Mouse (Mus musculus) CH12.LX (cell line): ENCODE data around the gene Txlng. TPM values are rescaled to one million over a fixed set of nuclear protein-coding genes. Genes with fewer than 3 reads are reported as not detected.
A peak's percentile ranks its signal among the peaks of the same experiment; 100 is the strongest.

Experiments
- DNase-seq: peaks from one replicate; pipeline ENCODE4 v3.0.0-alpha.2; 2013; ENCODE audit errors: extremely low read depth
- H3K27ac ChIP-seq: 2 replicates; pipeline ENCODE4 v1.5.1; 2012; ENCODE audit warnings: low read depth, mild to moderate bottlenecking, control low read depth, moderate library complexity; ENCODE audit not compliant: insufficient read depth
- H3K27me3 ChIP-seq: replicated peaks from 2 replicates; pipeline ENCODE3; 2012; ENCODE audit warnings: inconsistent platforms
- H3K36me3 ChIP-seq, 2 experiments: replicated peaks in 1 of 2; 2 replicates each; pipeline versions ENCODE3 to v1.6.1; 2012; ENCODE audit warnings: inconsistent platforms in 1 of 2, low read length in 1 of 2, mild to moderate bottlenecking in 1 of 2, mixed read lengths in 1 of 2, moderate library complexity in 1 of 2; ENCODE audit not compliant: control insufficient read depth in 1 of 2, insufficient read depth in 1 of 2
- H3K4me1 ChIP-seq, 2 experiments: 2 replicates each; pipeline ENCODE4 v1.6.1; 2012; ENCODE audit warnings: inconsistent platforms in 1 of 2, moderate library complexity in 1 of 2; ENCODE audit not compliant: insufficient read depth in 2 of 2, control insufficient read depth in 1 of 2
- H3K4me2 ChIP-seq: 2 replicates; pipeline ENCODE4 v1.6.1; 2012; ENCODE audit warnings: low read depth, mild to moderate bottlenecking, control low read depth; ENCODE audit not compliant: poor library complexity, insufficient read depth, severe bottlenecking
- H3K4me3 ChIP-seq, 3 experiments: fragments of 150-350 bp in 1 of 3; sonication (generic) in 1 of 3; replicated peaks in 1 of 3; 2 replicates each; pipeline versions ENCODE3 to v1.5.1; 2011 to 2012; ENCODE audit warnings: low read depth in 2 of 3, low read length in 2 of 3, mild to moderate bottlenecking in 2 of 3, moderate library complexity in 2 of 3, control low read depth in 1 of 3, improper control_type of control experiment in 1 of 3, inconsistent platforms in 1 of 3, mixed read lengths in 1 of 3; ENCODE audit not compliant: poor library complexity in 1 of 3
- H3K79me2 ChIP-seq: replicated peaks from 2 replicates; pipeline ENCODE4 v1.6.1; 2012; ENCODE audit warnings: mild to moderate bottlenecking, moderate library complexity; ENCODE audit not compliant: control insufficient read depth, poor library complexity, insufficient read depth, severe bottlenecking; ENCODE audit errors: extremely low read depth
- H3K9ac ChIP-seq: 2 replicates; pipeline ENCODE4 v1.6.1; 2012; ENCODE audit warnings: low read depth, mild to moderate bottlenecking, control low read depth, moderate library complexity; ENCODE audit not compliant: insufficient read depth
- H3K9me3 ChIP-seq: replicated peaks from 2 replicates; pipeline ENCODE3; 2012; ENCODE audit warnings: low read length, inconsistent platforms, mixed read lengths
- CHD1 ChIP-seq: IDR thresholded peaks from 2 replicates; pipeline ENCODE4 v1.6.1; 2012; ENCODE audit warnings: low read depth, low read length, improper control_type of control experiment, inconsistent platforms
- CHD2 ChIP-seq: IDR thresholded peaks from 2 replicates; pipeline ENCODE4 v1.6.1; 2011; ENCODE audit warnings: low read length, improper control_type of control experiment
- E2F4 ChIP-seq: IDR thresholded peaks from 2 replicates; pipeline ENCODE4 v1.6.1; 2011; ENCODE audit warnings: low read depth, low read length, improper control_type of control experiment; ENCODE audit not compliant: insufficient replicate concordance
- ELF1 ChIP-seq: IDR thresholded peaks from 2 replicates; pipeline ENCODE4 v1.6.1; 2014; ENCODE audit warnings: low read depth, mild to moderate bottlenecking, inconsistent platforms, low read length, improper control_type of control experiment
- ETS1 ChIP-seq: conservative IDR thresholded peaks from 2 replicates; pipeline ENCODE4 v1.6.1; 2012; ENCODE audit warnings: low read depth, mild to moderate bottlenecking, inconsistent platforms, low read length, improper control_type of control experiment, moderate library complexity
- GABPA ChIP-seq: IDR thresholded peaks from 2 replicates; pipeline ENCODE4 v1.6.1; 2012; ENCODE audit warnings: low read depth, low read length, improper control_type of control experiment, inconsistent platforms; ENCODE audit not compliant: insufficient replicate concordance
- HCFC1 ChIP-seq: IDR thresholded peaks from 2 replicates; pipeline ENCODE4 v1.6.1; 2012; ENCODE audit warnings: low read depth, mild to moderate bottlenecking, inconsistent platforms, low read length, improper control_type of control experiment
- MAFK ChIP-seq: IDR thresholded peaks from 2 replicates; pipeline ENCODE4 v1.6.1; 2011; ENCODE audit warnings: low read length, improper control_type of control experiment; ENCODE audit not compliant: insufficient replicate concordance
- MAX ChIP-seq: IDR thresholded peaks from 2 replicates; pipeline ENCODE4 v1.6.1; 2011; ENCODE audit warnings: low read length, improper control_type of control experiment
- MEF2A ChIP-seq: IDR thresholded peaks from 2 replicates; pipeline ENCODE4 v1.6.1; 2014; ENCODE audit warnings: low read depth, mild to moderate bottlenecking, inconsistent platforms, low read length, improper control_type of control experiment, borderline replicate concordance
- MXI1 ChIP-seq: IDR thresholded peaks from 2 replicates; pipeline ENCODE4 v1.6.1; 2011; ENCODE audit warnings: mild to moderate bottlenecking, low read depth, low read length, improper control_type of control experiment
- MYC ChIP-seq: IDR thresholded peaks from 2 replicates; pipeline ENCODE4 v1.6.1; 2011; ENCODE audit warnings: low read depth, mild to moderate bottlenecking, improper control_type of control experiment, low read length
- NRF1 ChIP-seq: IDR thresholded peaks from 2 replicates; pipeline ENCODE4 v1.6.1; 2014; ENCODE audit warnings: low read depth, mild to moderate bottlenecking, inconsistent platforms, low read length, improper control_type of control experiment, moderate library complexity
- PAX5 ChIP-seq: IDR thresholded peaks from 2 replicates; pipeline ENCODE4 v1.6.1; 2012; ENCODE audit warnings: low read length, inconsistent platforms, mixed read lengths
- POLR2AphosphoS2 ChIP-seq: IDR thresholded peaks from 2 replicates; pipeline ENCODE4 v1.6.1; 2011; ENCODE audit warnings: low read depth, low read length, improper control_type of control experiment
- SMC3 ChIP-seq: IDR thresholded peaks from 2 replicates; pipeline ENCODE4 v1.6.1; 2011; ENCODE audit warnings: low read depth, low read length, improper control_type of control experiment
- TBP ChIP-seq: conservative IDR thresholded peaks from 2 replicates; pipeline ENCODE4 v1.6.1; 2011; ENCODE audit warnings: low read depth, low read length, improper control_type of control experiment
- TCF12 ChIP-seq: IDR thresholded peaks from 2 replicates; pipeline ENCODE4 v1.6.1; 2014; ENCODE audit warnings: low read depth, mild to moderate bottlenecking, inconsistent platforms, low read length, improper control_type of control experiment
- UBTF ChIP-seq: IDR thresholded peaks from 2 replicates; pipeline ENCODE4 v1.6.1; 2012; ENCODE audit warnings: low read depth, mild to moderate bottlenecking, inconsistent platforms, low read length, improper control_type of control experiment, moderate library complexity
- ZMIZ1 ChIP-seq: IDR thresholded peaks from 2 replicates; pipeline ENCODE4 v1.6.1; 2012; ENCODE audit warnings: low read depth, mild to moderate bottlenecking, inconsistent platforms, low read length, improper control_type of control experiment
- ZNF384 ChIP-seq: IDR thresholded peaks from 2 replicates; pipeline ENCODE4 v1.6.1; 2012; ENCODE audit warnings: low read depth, low read length, improper control_type of control experiment, inconsistent platforms
- dilution Hi-C: fragments of 300-500 bp; cut with MboI; formaldehyde crosslinking; loops from 2 replicates; pipeline ENCODE4 v1.14.3; 2020; ENCODE audit warnings: low sequenced_read_pairs; ENCODE audit not compliant: extremely low pct_unique_long_range_greater_than_20kb, extremely low pct_ligation_motif_present
- in situ Hi-C: fragments of 300-500 bp; cut with MboI; formaldehyde crosslinking; loops from 3 replicates; pipeline ENCODE4 v1.14.3; 2019; ENCODE audit warnings: low sequenced_read_pairs, low pct_ligation_motif_present, low pct_unique_long_range_greater_than_20kb, mixed read lengths
- polyA plus RNA-seq: library from polyadenylated mRNA; unstranded; fragments of >175 nt; gene quantifications from 2 replicates; pipeline ENCODE4 v1.2.1, GENCODE M21; 2012; ENCODE audit warnings: low read depth; ENCODE audit not compliant: insufficient read length
- total RNA-seq, 2 experiments: library from RNA; depleted of rRNA; stranded (reverse); fragments of 300-350 nt in 1 of 2; fragments of >200 nt in 1 of 2; gene quantifications; 2 replicates each; pipeline ENCODE4 v1.2.3; 2012 to 2014

The Txlng gene
- total and polyA plus RNA-seq, 3 experiments = 12.7 to 29.2 (median 22.1) TPM

DNA sequence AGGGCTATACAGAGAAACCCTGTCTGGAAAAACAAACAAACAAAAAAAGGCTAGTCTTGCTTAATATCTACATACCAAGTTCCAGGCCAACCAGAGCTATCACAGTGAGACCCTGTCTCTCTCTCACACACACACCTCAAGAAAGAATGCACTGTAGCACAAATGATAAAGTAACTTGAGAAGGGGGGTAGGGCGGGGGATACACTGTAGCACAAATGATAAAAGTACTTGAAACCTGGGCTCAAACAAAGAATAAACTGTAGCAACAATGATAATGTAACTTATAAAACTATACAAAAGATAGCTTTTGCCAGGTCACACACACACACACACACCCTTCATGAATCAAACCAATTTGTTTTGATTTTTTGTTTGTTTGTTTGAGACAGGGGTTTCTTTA is 2.3 kb upstream of the Txlng start:
- Histone ChIP-seq H3K4me3 (no peak overlapping the region), H3K27ac (no peak overlapping the region)
- no peak for TF ChIP-seq SMC3
- TF ChIP-seq UBTF = no peak
- TF ChIP-seq E2F4 = no peak
- TF ChIP-seq ZMIZ1 = no peak
- no peak for TF ChIP-seq MAX
- TF ChIP-seq ELF1 = no peak
- no peak for TF ChIP-seq GABPA
- TF ChIP-seq MYC = no peak
- TF ChIP-seq PAX5 = no peak
- TF ChIP-seq HCFC1 = no peak
- no peak for TF ChIP-seq CHD2
- no peak for TF ChIP-seq MXI1
- TF ChIP-seq NRF1 = no peak
- TF ChIP-seq TCF12 = no peak
- no peak for TF ChIP-seq POLR2AphosphoS2
- TF ChIP-seq ETS1 = no peak
- no peak for TF ChIP-seq ZNF384
- TF ChIP-seq CHD1 = no peak
- no peak for TF ChIP-seq MEF2A
- no peak for TF ChIP-seq TBP
- TF ChIP-seq, all 38 proteins: peak for 0
- in situ Hi-C loops = loop anchor here (25.0 kb wide), 1 partner anchor 94 kb away; no protein-coding TSS in a partner anchor
- no peaks in the 10 kb centered on the region for H3K9me3 ChIP-seq
- H3K4me1 ChIP-seq = no peaks in the 10 kb centered on the region; a peak in 1 of 4 replicates
- DNase-seq = no peak
- no peaks in the 10 kb centered on the region for H3K36me3 ChIP-seq
- H3K27me3 ChIP-seq = no peaks in the 10 kb centered on the region
- H3K4me2 ChIP-seq = no peak overlapping the region
- no peak overlapping the region for H3K9ac ChIP-seq
- dilution Hi-C loops = no loop called here
- peaks cover 20% of the 10 kb centered on the region for H3K79me2 ChIP-seq

DNA sequence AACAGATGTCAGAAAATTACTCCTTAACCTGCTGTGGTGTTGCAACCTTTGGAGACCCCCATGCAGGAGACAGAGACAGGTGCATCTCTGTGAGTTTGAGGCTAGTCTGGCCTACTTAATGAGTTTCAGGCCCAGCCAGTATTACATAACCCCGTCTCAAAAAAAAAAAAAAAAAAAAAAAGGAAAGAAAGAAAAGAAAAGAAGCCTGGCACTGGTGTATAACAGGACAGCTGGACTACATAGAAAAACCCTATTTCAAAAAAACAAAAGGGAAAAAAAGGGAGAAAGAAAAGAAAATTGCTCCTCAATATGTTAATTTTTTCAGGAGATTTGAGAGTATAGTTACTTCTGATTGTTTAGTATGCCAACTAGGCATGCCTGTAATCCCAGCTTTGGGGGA is 1.8 kb upstream of the Txlng start:
- no peak overlapping the region for H3K4me2 ChIP-seq
- H3K27me3 ChIP-seq = no peaks in the 10 kb centered on the region
- no peaks in the 10 kb centered on the region for H3K9me3 ChIP-seq
- no peak for DNase-seq
- peaks cover 0 to under 1% of the 10 kb centered on the region in 2 experiments for H3K36me3 ChIP-seq
- H3K9ac ChIP-seq = no peak overlapping the region
- dilution Hi-C loops = no loop called here
- no peaks in the 10 kb centered on the region; a peak in 1 of 4 replicates for H3K4me1 ChIP-seq
- TF ChIP-seq MAFK = no peak
- peak; percentile 31; the same call in 1 of the 2 replicates for TF ChIP-seq ZNF384
- no peak for TF ChIP-seq MAX
- in situ Hi-C loops = loop anchor here (25.0 kb wide), 1 partner anchor 94 kb away; no protein-coding TSS in a partner anchor
- H3K79me2 ChIP-seq = peaks cover 23% of the 10 kb centered on the region
- H3K27ac ChIP-seq = no peak overlapping the region
- no peak overlapping the region for H3K4me3 ChIP-seq
